Comparison of ENCODE assay signal across 7 mouse cellular contexts in genomic region chr17:42876001-42876903, GRCm38 (mm10). TPM values are rescaled to one million over a fixed set of nuclear protein-coding genes. Genes with fewer than 3 reads are reported as not detected.
DNase-seq lines count a peak whose midpoint lies in the region; ATAC-seq lines count a peak whose summit lies in the region.

TSS of gene Cd2ap (minus strand) at chr17:42876665.

- no peaks in the 10 kb centered on the region for H3K36me3 ChIP-seq in intestine, embryonic 15.5 days
- H3K36me3 ChIP-seq in midbrain, embryonic 10.5 days, result 0 out of 2 replicates have a peak, but pooled peaks cover 2% of the 10 kb centered on the region

- intact Hi-C loops in left cerebral cortex, postnatal 25 days (cut with DNase I), result loop anchor here (5.0 kb wide), 1 partner anchor 66 kb away; no protein-coding TSS in a partner anchor

- no peaks in the 10 kb centered on the region for H3K27me3 ChIP-seq in intestine, embryonic 15.5 days (replicated peaks)
- no peaks in the 10 kb centered on the region for H3K27me3 ChIP-seq in midbrain, embryonic 10.5 days (ENCODE audit: low read depth, poor library complexity, severe bottlenecking)

- ATAC-seq in intestine, embryonic 15.5 days, result peak; percentile 96

- peak within 1 kb of the TSS; percentile 97 for H3K27ac ChIP-seq in intestine, embryonic 15.5 days
- H3K27ac ChIP-seq in midbrain, embryonic 10.5 days (replicated peaks), result peak within 1 kb of the TSS; percentile 97

- DNase-seq in adrenal gland, adult (ENCODE audit: inconsistent age in 2 of 2, low spot score in 1 of 2), result peak; percentile 96 to 99
- peak; percentile 94 for DNase-seq in embryo, embryonic 10.5 days (ENCODE audit: low spot score)
- DNase-seq in gastrocnemius, postnatal 25 days, result peak; percentile 95
- peak; percentile 95 to 96 for DNase-seq in left cerebral cortex, postnatal 25 days (ENCODE audit: low spot score in 2 of 2)
- DNase-seq in midbrain, embryonic 10.5 days (ENCODE audit: low spot score), result peak; percentile 92
- peak; percentile 98 for DNase-seq in right cerebral cortex, postnatal 4 days

- peak within 1 kb of the TSS; percentile 98 for H3K9ac ChIP-seq in intestine, embryonic 15.5 days

- H3K4me1 ChIP-seq in intestine, embryonic 15.5 days (replicated peaks), result peaks cover 2% of the 10 kb centered on the region; the same call in 1 of the 2 replicates
- H3K4me1 ChIP-seq in midbrain, embryonic 10.5 days, result peaks cover 16% of the 10 kb centered on the region

- under 1% methylated on average over 92 of the region's 94 CpGs for WGBS in intestine, embryonic 15.5 days
- WGBS in midbrain, embryonic 10.5 days, result 1% methylated on average over 94 of the region's 94 CpGs

- no peaks in the 10 kb centered on the region for H3K9me3 ChIP-seq in intestine, embryonic 15.5 days
- no peaks in the 10 kb centered on the region for H3K9me3 ChIP-seq in midbrain, embryonic 10.5 days (replicated peaks)

- H3K4me3 ChIP-seq in intestine, embryonic 15.5 days (replicated peaks), result peak within 1 kb of the TSS; percentile 93
- peak within 1 kb of the TSS; percentile 89 for H3K4me3 ChIP-seq in midbrain, embryonic 10.5 days

- H3K4me2 ChIP-seq in intestine, embryonic 15.5 days (replicated peaks), result peak within 1 kb of the TSS; percentile 74

RNA-seq across cellular contexts. Expression of gene Cd2ap, which starts in this region (rescaled TPM):
- 10 to 100 TPM; 11.2 to 13.7 TPM for total RNA-seq in gastrocnemius, postnatal 25 days (2021)
- 33.1 and 37.3 TPM in 2 replicates for polyA plus RNA-seq in intestine, embryonic 15.5 days (2015; fragmentation: Nextera tagmentation; extraction: Ambion mirVana)
- total RNA-seq in left cerebral cortex, postnatal 25 days (2021), result 10 to 100 TPM; 18.3 to 22.6 TPM
- 10.0 and 10.3 TPM in 2 replicates for polyA plus RNA-seq in midbrain, embryonic 10.5 days (2016; fragmentation: Nextera tagmentation; extraction: Ambion mirVana)

Comparison
In these comparisons a context has a peak if more than half of its experiments do, and no peak if none do; other contexts are left out.
1. Peak in every context shown above with its lines: DNase-seq, ATAC-seq, H3K4me3 ChIP-seq and H3K27ac ChIP-seq.